Mouse (Mus musculus) hindbrain, embryonic 14.5 days (tissue): ENCODE measurements around the gene Unc5b. TPM values are rescaled to one million over a fixed set of nuclear protein-coding genes. Genes with fewer than 3 reads are reported as not detected.
"Not testable (repeated sequence)": the region's sequence is repeated elsewhere in the genome, so short reads cannot be mapped to it uniquely, and the experiment has no call there.

Experiments
- ATAC-seq: fragments of 200-750 bp; cut with Nextera tagmentation; 2 replicates; pipeline ENCODE4 v1.8.0; 2017; ENCODE audit warnings: moderate number of reproducible peaks, mild to moderate bottlenecking, moderate TSS enrichment, moderate library complexity; ENCODE audit not compliant: low FRiP score
- DNase-seq: peaks from one replicate; pipeline ENCODE4 v3.0.0-alpha.2; 2015; ENCODE audit warnings: low spot score
- H3K27ac ChIP-seq: fragments of 300-500 bp; sonication (generic); 2 replicates; pipeline ENCODE4 v1.5.1; 2014; ENCODE audit warnings: mild to moderate bottlenecking, moderate library complexity
- H3K27me3 ChIP-seq: fragments of 300-500 bp; sonication (generic); 2 replicates; pipeline ENCODE4 v1.6.1; 2014; ENCODE audit warnings: mild to moderate bottlenecking, low read length, mixed read lengths; ENCODE audit not compliant: control insufficient read depth, insufficient read depth
- H3K36me3 ChIP-seq: fragments of 300-500 bp; sonication (generic); replicated peaks from 2 replicates; pipeline ENCODE4 v1.6.1; 2014; ENCODE audit not compliant: control insufficient read depth, insufficient read depth
- H3K4me1 ChIP-seq: fragments of 300-500 bp; sonication (generic); replicated peaks from 2 replicates; pipeline ENCODE4 v1.6.1; 2014; ENCODE audit warnings: antibody characterized with exemption, low read length, mixed read lengths; ENCODE audit not compliant: control insufficient read depth, insufficient read depth
- H3K4me2 ChIP-seq: fragments of 300-500 bp; sonication (generic); replicated peaks from 2 replicates; pipeline ENCODE4 v1.6.1; 2014; ENCODE audit warnings: mild to moderate bottlenecking, moderate library complexity
- H3K4me3 ChIP-seq: fragments of 300-500 bp; sonication (generic); replicated peaks from 2 replicates; pipeline ENCODE4 v1.5.1; 2014; ENCODE audit warnings: mild to moderate bottlenecking, low read length
- H3K9ac ChIP-seq: fragments of 300-500 bp; sonication (generic); 2 replicates; pipeline ENCODE4 v1.6.1; 2014
- H3K9me3 ChIP-seq: fragments of 300-500 bp; sonication (generic); 2 replicates; pipeline ENCODE4 v1.6.1; 2016; ENCODE audit warnings: low read length; ENCODE audit not compliant: control insufficient read depth
- WGBS: fragments of 180-500 bp; shearing (Covaris S2); extraction: QIAGEN DNeasy Blood & Tissue Kit; methylation state at CpG from one replicate; pipeline ENCODE4 v1.1.7; 2014; 5-methylcytosine and 5-hydroxymethylcytosine counted together
- polyA plus RNA-seq: library from polyadenylated mRNA; unstranded; fragments of >200 nt; fragmentation: Nextera tagmentation; extraction: Ambion mirVana; gene quantifications from 2 replicates; pipeline ENCODE4 v1.2.1, GENCODE M21; 2014

Gene Unc5b
- 2.8 and 2.9 TPM in 2 replicates for polyA plus RNA-seq

GRCm38 (mm10) chr10:60831379-60831778, at the start of gene Unc5b:
TSS of gene Unc5b (minus strand) at chr10:60831581.
- Histone ChIP-seq H3K9ac (peak within 1 kb of the TSS; percentile 66), H3K36me3 (no peaks in the 10 kb centered on the region), H3K4me2 (peak within 1 kb of the TSS; percentile 96), H3K27me3 (peaks cover 83% of the 10 kb centered on the region), H3K27ac (0 out of 2 replicates have a peak within 1 kb of the TSS, but pooled peaks have one; percentile 27), H3K9me3 (no peaks in the 10 kb centered on the region), H3K4me1 (peaks cover 23% of the 10 kb centered on the region), H3K4me3 (peak within 1 kb of the TSS; percentile 58)
- ATAC-seq (peak; percentile 92), DNase-seq (peak; percentile 85)
- WGBS: under 1% methylated on average over 53 of the region's 53 CpGs

DNA sequence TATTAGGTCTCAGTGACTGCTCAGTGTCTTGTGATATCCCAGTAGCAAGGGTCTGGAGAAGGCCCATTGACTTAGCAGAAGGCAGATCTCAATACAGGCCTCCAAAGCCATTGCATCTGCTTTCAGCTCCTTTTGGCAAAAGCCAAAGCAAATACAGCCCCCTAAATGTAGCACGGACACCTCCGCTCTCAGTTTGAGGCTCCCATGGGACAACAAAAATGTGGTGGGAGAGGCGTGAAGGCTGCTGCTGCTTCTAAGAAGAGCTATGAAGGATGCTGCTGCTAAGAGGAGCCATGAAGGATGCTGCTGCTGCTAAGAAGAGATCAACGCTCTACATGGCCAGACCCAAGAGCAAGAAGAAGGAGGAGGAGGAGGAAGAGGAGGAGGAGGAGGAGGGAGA, 48.4 kb upstream of the Unc5b start:
- H3K9ac ChIP-seq: no peak overlapping the region

DNA sequence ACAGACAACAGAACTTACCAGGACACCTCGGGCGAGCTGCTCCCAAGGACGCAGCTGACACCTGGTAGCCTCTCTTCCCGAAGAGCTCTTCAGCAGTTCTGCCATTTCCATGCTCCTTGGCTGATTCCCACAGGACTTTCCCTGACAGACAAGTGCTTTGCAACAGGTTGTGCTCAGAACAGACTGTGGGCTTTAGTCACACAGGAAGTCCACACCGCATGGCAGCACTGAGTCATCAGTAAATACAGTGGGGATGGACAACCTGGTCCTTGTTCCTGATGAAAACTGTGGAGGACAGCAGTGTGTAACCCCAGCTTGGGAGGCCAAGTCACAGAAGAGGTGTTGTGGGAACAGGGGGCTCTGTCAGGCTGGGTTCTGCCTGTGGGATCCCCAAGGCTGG, 45.7 kb upstream of the Unc5b start:
- Histone ChIP-seq H3K4me3 (no peak overlapping the region), H3K4me2 (no peak overlapping the region), H3K9ac (no peak overlapping the region), H3K27me3 (no peaks in the 10 kb centered on the region), H3K36me3 (no peaks in the 10 kb centered on the region), H3K27ac (no peak overlapping the region), H3K9me3 (0 out of 2 replicates have a peak, but pooled peaks cover 3% of the 10 kb centered on the region), H3K4me1 (no peaks in the 10 kb centered on the region)
- no peak for ATAC-seq
- no peak for DNase-seq
- WGBS: 91% methylated on average over 5 of the region's 5 CpGs

More for the DNA sequence above, 48.4 kb upstream of the Unc5b start:
- Histone ChIP-seq H3K27me3 (no peaks in the 10 kb centered on the region), H3K27ac (no peak overlapping the region), H3K4me3 (no peak overlapping the region), H3K4me1 (no peaks in the 10 kb centered on the region), H3K4me2 (no peak overlapping the region), H3K9me3 (0 out of 2 replicates have a peak, but pooled peaks cover 3% of the 10 kb centered on the region), H3K36me3 (no peaks in the 10 kb centered on the region)
- ATAC-seq (no peak), DNase-seq (no peak)
- WGBS: 98% methylated on average over 4 of the region's 4 CpGs

- H3K36me3 ChIP-seq: no peaks in the 10 kb centered on the region
- no peak overlapping the region for H3K9ac ChIP-seq
- no peaks in the 10 kb centered on the region for H3K27me3 ChIP-seq
- no peak for ATAC-seq
- WGBS: 95% methylated on average over 1 of the region's 1 CpGs
- DNase-seq: no peak
- 0 out of 2 replicates have a peak, but pooled peaks cover 3% of the 10 kb centered on the region for H3K9me3 ChIP-seq
- H3K4me3 ChIP-seq: no peak overlapping the region
- no peak overlapping the region for H3K4me2 ChIP-seq
- no peaks in the 10 kb centered on the region for H3K4me1 ChIP-seq
- no peak overlapping the region for H3K27ac ChIP-seq
These were observed 43.6 kb upstream of the Unc5b start for GRCm38 (mm10) chr10:60875011-60875410.

DNA sequence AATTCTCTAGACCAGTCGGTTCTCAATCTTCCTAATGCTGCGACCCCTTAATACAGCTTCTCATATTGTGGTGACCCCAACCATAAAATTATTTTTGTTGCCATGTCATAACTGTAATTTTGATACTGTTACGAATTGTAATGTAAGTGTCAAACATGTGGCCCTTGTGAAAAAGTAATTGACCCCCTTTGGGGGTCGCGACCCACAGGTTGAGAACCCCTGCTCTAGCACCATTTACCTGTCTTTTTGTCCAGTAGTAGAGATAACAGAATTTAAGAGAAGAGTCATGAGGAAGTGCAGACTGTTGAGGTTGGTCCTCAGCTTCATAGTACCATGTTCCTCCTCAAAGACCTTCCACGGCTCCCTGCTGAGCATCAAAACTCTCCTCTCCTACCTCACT, 31.9 kb upstream of the Unc5b start:
- 76% methylated on average over 6 of the region's 6 CpGs for WGBS
- Histone ChIP-seq H3K27ac (no peak overlapping the region), H3K27me3 (no peaks in the 10 kb centered on the region), H3K4me3 (no peak overlapping the region), H3K9ac (no peak overlapping the region), H3K4me1 (no peaks in the 10 kb centered on the region), H3K9me3 (no peaks in the 10 kb centered on the region), H3K36me3 (no peaks in the 10 kb centered on the region), H3K4me2 (no peak overlapping the region)
- ATAC-seq: no peak
- no peak for DNase-seq

- H3K36me3 ChIP-seq: no peaks in the 10 kb centered on the region
- H3K27me3 ChIP-seq: no peaks in the 10 kb centered on the region
- H3K4me2 ChIP-seq: no peak overlapping the region
- no peaks in the 10 kb centered on the region for H3K9me3 ChIP-seq
- no peak for ATAC-seq
- DNase-seq: no peak
- H3K4me1 ChIP-seq: no peaks in the 10 kb centered on the region
- 56% methylated on average over 25 of the region's 25 CpGs for WGBS
- H3K9ac ChIP-seq: no peak overlapping the region
- H3K4me3 ChIP-seq: no peak overlapping the region
- no peak overlapping the region for H3K27ac ChIP-seq
These were observed 31.3 kb upstream of the Unc5b start for GRCm38 (mm10) chr10:60862477-60863293.

DNA sequence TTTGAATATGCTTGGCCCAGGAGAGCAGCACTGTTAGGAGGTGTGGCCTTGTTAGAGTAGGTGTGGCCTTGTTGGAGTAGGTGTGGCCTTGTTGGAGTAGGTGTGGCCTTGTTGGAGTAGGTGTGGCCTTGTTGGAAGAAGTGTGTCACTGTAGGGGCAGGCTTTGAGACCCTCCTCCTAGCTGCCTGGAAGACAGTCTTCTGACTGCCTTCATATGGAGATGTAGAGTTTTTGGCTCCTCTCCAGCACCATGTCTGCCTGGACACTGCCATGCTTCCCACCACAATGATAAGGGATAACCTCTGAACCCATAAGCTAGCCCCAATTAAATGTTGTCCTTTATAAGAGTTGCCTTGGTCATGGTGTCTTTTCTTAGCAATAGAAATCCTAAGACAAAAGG, 13.9 kb upstream of the Unc5b start:
- not testable (repeated sequence) for H3K27ac ChIP-seq, H3K4me1 ChIP-seq, H3K27me3 ChIP-seq, H3K9ac ChIP-seq, H3K4me2 ChIP-seq, H3K36me3 ChIP-seq, H3K4me3 ChIP-seq, H3K9me3 ChIP-seq, DNase-seq, ATAC-seq

GRCm38 (mm10) chr10:60838816-60839215, 7.4 kb upstream of the Unc5b start:
- 46% methylated on average over 19 of the region's 19 CpGs for WGBS
- H3K4me2 ChIP-seq: no peak overlapping the region
- no peaks in the 10 kb centered on the region for H3K4me1 ChIP-seq
- peaks cover 15% of the 10 kb centered on the region for H3K27me3 ChIP-seq
- no peak for DNase-seq
- no peak overlapping the region for H3K27ac ChIP-seq
- H3K9me3 ChIP-seq: no peaks in the 10 kb centered on the region
- H3K36me3 ChIP-seq: no peaks in the 10 kb centered on the region
- no peak overlapping the region for H3K9ac ChIP-seq
- no peak overlapping the region for H3K4me3 ChIP-seq
- ATAC-seq: no peak

DNA sequence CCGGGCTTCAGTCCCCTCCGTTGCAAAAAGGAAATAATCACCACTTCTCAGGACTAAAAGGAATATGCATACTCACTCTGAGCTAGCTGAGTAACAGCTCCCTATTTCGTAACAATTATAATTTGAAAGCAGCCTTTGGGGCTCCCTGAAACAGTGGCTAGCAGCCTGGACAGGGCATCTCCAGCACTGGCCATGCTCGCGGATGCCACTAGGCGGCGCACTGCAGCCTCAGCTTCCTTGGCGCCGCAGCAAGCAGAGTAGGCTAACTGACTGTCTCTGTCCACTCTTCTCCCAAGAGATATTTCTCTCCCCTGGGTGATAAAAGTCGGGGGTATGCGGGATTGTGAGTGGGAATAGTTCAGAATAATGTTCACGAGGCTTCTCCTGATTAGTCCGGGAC, 3.6 kb upstream of the Unc5b start:
- DNase-seq: peak; percentile 85
- Histone ChIP-seq H3K9me3 (no peaks in the 10 kb centered on the region), H3K27me3 (peaks cover 50% of the 10 kb centered on the region), H3K4me3 (no peak overlapping the region), H3K9ac (no peak overlapping the region), H3K4me1 (peaks cover 16% of the 10 kb centered on the region), H3K27ac (no peak overlapping the region), H3K36me3 (no peaks in the 10 kb centered on the region), H3K4me2 (no peak overlapping the region)
- 3% methylated on average over 13 of the region's 13 CpGs for WGBS
- ATAC-seq: no peak
